Mouse (Mus musculus) G1E (cell line): ENCODE results near the gene Gm28042.

Experiments used
- CTCF ChIP-seq: IDR thresholded peaks from 2 replicates; pipeline ENCODE4 v1.5.1; 2012; ENCODE audit warnings: low read depth, low read length, inconsistent platforms, mixed read lengths
- GATA1 ChIP-seq: IDR thresholded peaks from 2 replicates; pipeline ENCODE4 v1.6.1; 2012; ENCODE audit warnings: borderline replicate concordance, low read length, inconsistent platforms, mixed read lengths
- GATA2 ChIP-seq: IDR thresholded peaks from 2 replicates; pipeline ENCODE4 v1.6.1; 2012; ENCODE audit warnings: low read depth, low read length, inconsistent platforms, borderline replicate concordance

- no peak for TF ChIP-seq GATA1
- TF ChIP-seq GATA2, result no peak
- no peak for TF ChIP-seq CTCF
These were observed 11.4 kb upstream of the Gm28042 start for GRCm38 (mm10) chr2:120015882-120016281.
